Mouse (Mus musculus): ENCODE data around the gene Cbarp. TPM values are rescaled to one million over a fixed set of nuclear protein-coding genes. Genes with fewer than 3 reads are reported as not detected.

The Cbarp gene
- polyA plus RNA-seq, 1 experiment from 2014 or later = 2.4 TPM

Other genes starting within 250 kb of the Cbarp start
- not detected in 3 replicates for gene Cfd, start 250.0 kb downstream of the Cbarp start, polyA plus RNA-seq (2018)
- gene Med16, start 231.9 kb downstream of the Cbarp start, polyA plus RNA-seq (2018) = 10.6 to 18.8 TPM (median 16.5 TPM) in 3 replicates
- gene Gm26602, start 230.0 kb downstream of the Cbarp start, polyA plus RNA-seq (2018) = 5.7 TPM in 1 of 3 replicates, not detected in the others
- 0.27 to 0.89 TPM (median 0.30 TPM) in 3 replicates for gene Kiss1r, start 223.9 kb downstream of the Cbarp start, polyA plus RNA-seq (2018)
- 41.6 to 61.5 TPM (median 54.4 TPM) in 3 replicates for gene R3hdm4, start 219.6 kb downstream of the Cbarp start, polyA plus RNA-seq (2018)
- 13.8 to 37.4 TPM (median 29.1 TPM) in 3 replicates for gene Arid3a, start 213.8 kb downstream of the Cbarp start, polyA plus RNA-seq (2018)
- gene Wdr18, start 180.7 kb downstream of the Cbarp start, polyA plus RNA-seq (2018) = 11.4 to 31.4 TPM (median 18.8 TPM) in 3 replicates
- gene Grin3b, start 170.1 kb downstream of the Cbarp start, polyA plus RNA-seq (2018) = not detected in 3 replicates
- gene Tmem259, start 156.5 kb downstream of the Cbarp start, polyA plus RNA-seq (2018) = 37.3 to 67.6 TPM (median 52.3 TPM) in 3 replicates
- 4.0 to 9.8 TPM (median 4.7 TPM) in 3 replicates for gene Cnn2, start 152.3 kb downstream of the Cbarp start, polyA plus RNA-seq (2018)
- gene Abca7, start 144.3 kb downstream of the Cbarp start, polyA plus RNA-seq (2018) = 3.3 to 10.6 TPM (median 4.0 TPM) in 3 replicates
- gene Arhgap45, start 124.2 kb downstream of the Cbarp start, polyA plus RNA-seq (2018) = 56.2 to 124 TPM (median 74.2 TPM) in 3 replicates
- gene Polr2e, start 101.0 kb downstream of the Cbarp start, polyA plus RNA-seq (2018) = 51.6 to 65.8 TPM (median 54.3 TPM) in 3 replicates
- 427 to 512 TPM (median 481 TPM) in 3 replicates for gene Gpx4, start 93.7 kb downstream of the Cbarp start, polyA plus RNA-seq (2018)
- gene Sbno2, start 35.3 kb downstream of the Cbarp start, polyA plus RNA-seq (2018) = 23.7 to 43.6 TPM (median 42.5 TPM) in 3 replicates
- 72.6 to 106 TPM (median 79.6 TPM) in 3 replicates for gene Stk11, start 25.0 kb downstream of the Cbarp start, polyA plus RNA-seq (2018)
- gene Atp5d, start 2.2 kb downstream of the Cbarp start, polyA plus RNA-seq (2018) = 68.4 to 213 TPM (median 169 TPM) in 3 replicates
- 16.3 to 36.3 TPM (median 20.3 TPM) in 3 replicates for gene Midn, start 7.4 kb upstream of the Cbarp start, polyA plus RNA-seq (2018)
- gene Cirbp, start 25.1 kb upstream of the Cbarp start, polyA plus RNA-seq (2018) = 17.6 to 31.0 TPM (median 19.0 TPM) in 3 replicates
- gene 1600002K03Rik, start 32.1 kb upstream of the Cbarp start, polyA plus RNA-seq (2018) = 4.4 to 19.3 TPM (median 13.3 TPM) in 3 replicates
- gene Efna2, start 38.6 kb upstream of the Cbarp start, polyA plus RNA-seq (2018) = 0.11 to 0.29 TPM (median 0.26 TPM) in 3 replicates
- 5.1 to 14.8 TPM (median 7.6 TPM) in 3 replicates for gene Mum1, start 85.6 kb upstream of the Cbarp start, polyA plus RNA-seq (2018)
- 31.2 to 113 TPM (median 79.8 TPM) in 3 replicates for gene Ndufs7, start 108.3 kb upstream of the Cbarp start, polyA plus RNA-seq (2018)
- 8.2 to 24.0 TPM (median 13.8 TPM) in 3 replicates for gene Gamt, start 120.2 kb upstream of the Cbarp start, polyA plus RNA-seq (2018)
- 75.1 to 96.3 TPM (median 76.2 TPM) in 3 replicates for gene Dazap1, start 120.7 kb upstream of the Cbarp start, polyA plus RNA-seq (2018)
- gene Rps15, start 151.6 kb upstream of the Cbarp start, polyA plus RNA-seq (2018) = 1,044 to 2,135 TPM (median 1,962 TPM) in 3 replicates
- 0.03 to 0.13 TPM (median 0.06 TPM) in 3 replicates for gene Apc2, start 155.1 kb upstream of the Cbarp start, polyA plus RNA-seq (2018)
- gene 2310011J03Rik, start 179.7 kb upstream of the Cbarp start, polyA plus RNA-seq (2018) = 20.5 to 43.3 TPM (median 41.4 TPM) in 3 replicates
- 0.36 to 0.99 TPM (median 0.64 TPM) in 3 replicates for gene Pcsk4, start 188.7 kb upstream of the Cbarp start, polyA plus RNA-seq (2018)
- gene Reep6, start 189.1 kb upstream of the Cbarp start, polyA plus RNA-seq (2018) = 0.14 to 0.42 TPM (median 0.14 TPM) in 3 replicates
- 4.7 to 10.2 TPM (median 8.1 TPM) in 3 replicates for gene Adamtsl5, start 207.6 kb upstream of the Cbarp start, polyA plus RNA-seq (2018)
- not detected in 3 replicates for gene Plk5, start 215.6 kb upstream of the Cbarp start, polyA plus RNA-seq (2018)
- gene Mex3d, start 246.8 kb upstream of the Cbarp start, polyA plus RNA-seq (2018) = 4.1 to 6.2 TPM (median 6.0 TPM) in 3 replicates